Mouse (Mus musculus): Measurements from ENCODE around the gene Pmpca.
A peak's percentile ranks its signal among the peaks of the same experiment; 100 is the strongest.

DNA sequence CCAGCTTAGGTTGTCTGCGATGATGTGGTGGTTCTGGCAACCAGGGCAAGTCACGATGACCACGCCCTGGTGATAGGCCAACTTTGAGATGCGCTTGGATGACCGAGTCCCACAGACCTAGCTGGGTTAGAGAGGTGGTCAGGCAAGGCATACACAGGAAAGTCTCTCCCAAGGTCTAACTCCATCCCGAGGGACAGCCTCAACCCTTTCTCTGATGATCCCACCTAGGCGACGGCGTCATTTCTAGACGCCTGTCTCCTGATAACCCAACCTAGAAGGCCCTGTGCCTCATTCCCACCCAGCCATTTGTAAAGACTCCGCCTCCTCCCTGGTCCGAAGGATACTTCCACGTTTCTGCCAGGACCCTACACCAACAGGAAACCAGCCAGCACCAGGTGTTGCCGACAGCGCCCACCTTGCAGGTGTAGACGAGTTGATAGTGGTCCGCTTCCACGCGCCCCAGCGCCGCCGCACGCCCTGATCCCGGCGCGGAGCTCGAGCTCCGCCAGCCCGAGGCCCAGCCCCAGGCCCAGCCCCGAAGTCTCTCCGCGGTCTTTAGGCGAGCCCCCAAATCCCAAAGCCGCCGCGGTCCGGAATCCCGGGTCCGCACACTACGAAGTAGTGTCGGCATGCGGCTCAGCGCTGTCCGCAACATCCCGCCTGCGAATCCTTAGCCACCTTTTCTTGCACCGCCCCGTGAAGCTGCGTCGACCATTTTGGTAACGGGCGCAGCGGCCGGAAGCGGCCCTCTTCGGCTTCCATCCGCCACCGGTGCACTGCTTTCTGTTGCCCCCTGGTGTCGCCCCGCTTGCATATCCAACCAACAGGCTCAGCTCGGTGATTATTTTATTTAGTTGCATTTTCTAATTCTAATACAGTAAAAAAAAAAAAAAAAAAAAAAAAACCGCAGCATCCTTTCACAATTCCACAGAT lies 37.5 kb upstream of the Pmpca start, which contains the start of gene Dnlz:
- TF ChIP-seq CTCF (IDR thresholded peaks at IDR 0.05; ENCODE audit: control insufficient read depth, insufficient read depth, insufficient replicate concordance, low read depth, low read length) = peak; percentile 50; the same call in 1 of the 2 replicates
- TF ChIP-seq POLR2A (IDR thresholded peaks at IDR 0.05; ENCODE audit: control insufficient read depth, low read depth, low read length) = peak; percentile 51; the same call in 1 of the 2 replicates
